Mouse (Mus musculus) ovary, adult 18-20 months (tissue): ENCODE data around the gene Cdh1.
"Not testable (repeated sequence)": the region's sequence is repeated elsewhere in the genome, so short reads cannot be mapped to it uniquely, and the experiment has no call there.

Experiments
- DNase-seq: peaks from one replicate; pipeline ENCODE4 v3.0.0; 2022; ENCODE audit warnings: low spot score, mixed read lengths

Cdh1 gene

DNA sequence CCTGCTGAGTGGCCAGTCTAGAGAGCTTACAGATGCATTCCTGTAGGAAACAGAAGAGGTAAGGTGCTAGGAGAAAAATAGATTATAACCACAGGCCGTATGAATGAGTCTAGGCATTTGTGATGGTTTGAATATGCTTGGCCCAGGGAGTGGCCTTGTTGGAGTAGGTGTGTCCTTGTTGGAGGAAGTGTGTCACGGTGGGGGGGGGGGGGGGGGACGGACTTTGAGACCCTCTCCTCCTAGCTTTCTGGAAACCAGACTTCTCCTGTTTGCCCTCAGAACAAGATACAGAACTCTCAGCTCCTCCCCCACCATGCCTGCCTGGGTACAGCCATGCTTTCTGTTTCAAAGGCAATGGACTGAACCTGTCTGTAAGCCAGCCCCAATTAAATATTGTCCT is 10.7 kb upstream of the Cdh1 start:
- DNase-seq, result no peak

- DNase-seq, result not testable (repeated sequence)
Measured at GRCm38 (mm10) chr8:106595623-106596022, 7.5 kb upstream of the Cdh1 start.

- no peak for DNase-seq
Measured at GRCm38 (mm10) chr8:106597067-106597466, 6.1 kb upstream of the Cdh1 start.

- no peak for DNase-seq
Measured at GRCm38 (mm10) chr8:106599265-106599979, 3.7 kb upstream of the Cdh1 start.

GRCm38 (mm10) chr8:106603933-106604332 is 782 bp downstream of the Cdh1 start:
- DNase-seq, result no peak

- DNase-seq, result no peak
Measured at GRCm38 (mm10) chr8:106605657-106606056, 2.5 kb downstream of the Cdh1 start.

DNA sequence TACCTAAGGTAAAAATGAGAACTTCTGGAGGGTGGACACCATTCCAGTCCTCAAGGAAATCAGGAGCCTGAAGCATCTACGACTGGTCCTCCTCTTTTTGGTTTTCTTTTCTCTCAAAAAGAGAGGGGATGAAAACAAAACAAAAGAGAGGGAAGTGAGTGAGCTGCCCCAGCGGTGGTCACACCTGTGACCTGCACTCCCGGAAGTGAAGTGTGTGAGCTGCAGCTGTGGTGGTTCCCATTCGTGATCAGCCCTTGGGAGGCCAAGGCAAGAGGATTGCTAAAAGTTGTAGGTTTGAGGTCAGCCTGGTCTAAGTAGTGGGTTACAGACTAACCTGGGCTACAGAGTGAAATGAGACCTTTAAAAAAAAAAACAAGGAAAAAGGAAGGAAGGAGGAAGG is 3.0 kb downstream of the Cdh1 start:
- DNase-seq, result no peak

DNA sequence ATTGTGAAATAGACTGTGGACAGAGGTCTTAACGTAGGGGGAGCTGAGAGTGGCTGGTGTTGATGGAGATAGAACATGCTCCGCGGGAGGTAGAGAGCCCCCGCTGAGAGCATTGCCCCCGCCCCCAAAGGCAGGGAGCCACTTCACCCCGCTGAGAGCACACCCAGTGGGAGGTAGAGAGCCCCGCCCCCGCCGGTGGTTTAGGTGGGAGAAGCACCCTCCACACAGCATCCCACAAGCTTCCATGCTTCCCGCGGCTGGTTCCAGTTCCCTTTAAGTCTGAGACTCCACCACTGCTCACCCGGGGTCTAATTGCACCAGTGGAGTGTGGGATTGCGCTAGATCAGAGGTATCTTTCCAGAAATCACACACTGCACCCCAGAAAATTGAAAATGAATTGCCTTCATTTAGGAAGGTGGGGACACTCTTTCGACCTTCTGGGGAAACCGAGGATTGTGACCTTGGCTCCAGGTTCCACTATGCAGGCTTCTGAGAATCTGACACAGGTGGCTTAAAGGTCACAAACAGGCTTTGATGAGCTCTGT is 3.5 kb downstream of the Cdh1 start:
- no peak for DNase-seq

DNA sequence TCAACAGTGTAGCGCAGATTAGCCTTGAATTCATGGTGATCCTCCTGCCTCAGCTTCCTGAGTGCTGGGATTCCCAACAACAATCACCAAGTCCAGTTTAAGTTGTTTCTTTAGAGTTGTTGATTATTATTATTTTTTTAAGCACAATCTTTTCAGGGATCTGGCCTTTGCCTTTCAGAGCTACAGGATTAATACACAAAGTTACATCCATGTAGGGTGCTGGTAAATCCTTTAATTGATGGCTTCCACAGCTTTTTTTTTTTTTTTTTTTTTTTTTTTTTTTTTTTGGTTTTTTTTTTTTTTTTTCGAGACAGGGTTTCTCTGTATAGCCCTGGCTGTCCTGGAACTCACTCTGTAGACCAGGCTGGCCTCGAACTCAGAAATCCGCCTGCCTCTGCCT is 4.6 kb downstream of the Cdh1 start:
- DNase-seq, result not testable (repeated sequence)

GRCm38 (mm10) chr8:106608425-106608824 is 5.3 kb downstream of the Cdh1 start:
- no peak for DNase-seq

- no peak for DNase-seq
Measured at GRCm38 (mm10) chr8:106609076-106609903, 6.1 kb downstream of the Cdh1 start.

DNA sequence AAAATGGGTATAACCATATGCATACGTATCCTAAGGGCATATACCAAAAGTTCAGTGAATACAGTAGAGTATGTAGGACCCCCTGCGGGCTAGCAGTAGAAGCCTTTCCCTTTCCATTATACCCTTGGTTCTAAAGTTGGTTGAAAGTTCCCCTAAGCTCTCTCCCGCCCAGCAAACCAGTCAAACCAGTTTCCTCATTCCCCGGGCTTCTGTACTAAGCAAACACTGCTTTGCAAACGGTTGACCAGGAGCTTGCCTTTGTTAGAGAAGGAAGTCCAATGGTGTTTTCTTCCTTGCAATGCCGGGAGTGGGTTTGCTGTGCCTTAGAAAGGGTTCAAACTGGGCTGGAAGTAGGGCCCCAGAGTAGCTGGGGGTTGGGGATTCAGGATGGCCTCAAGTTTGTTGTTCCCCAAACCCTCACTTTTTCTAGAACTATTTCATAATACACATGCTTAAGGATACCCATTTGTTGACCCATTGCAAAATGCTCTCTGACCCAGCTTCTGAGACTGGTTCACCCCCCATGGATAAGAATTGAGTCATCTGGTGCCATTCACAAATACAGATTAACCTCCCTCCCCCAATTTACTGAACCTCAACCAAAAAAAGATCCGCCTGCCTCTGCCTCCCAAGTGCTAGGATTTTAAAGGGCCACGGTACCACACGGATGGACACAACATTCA is 7.9 kb downstream of the Cdh1 start:
- no peak for DNase-seq

GRCm38 (mm10) chr8:106612047-106612446 is 8.9 kb downstream of the Cdh1 start:
- no peak for DNase-seq

DNA sequence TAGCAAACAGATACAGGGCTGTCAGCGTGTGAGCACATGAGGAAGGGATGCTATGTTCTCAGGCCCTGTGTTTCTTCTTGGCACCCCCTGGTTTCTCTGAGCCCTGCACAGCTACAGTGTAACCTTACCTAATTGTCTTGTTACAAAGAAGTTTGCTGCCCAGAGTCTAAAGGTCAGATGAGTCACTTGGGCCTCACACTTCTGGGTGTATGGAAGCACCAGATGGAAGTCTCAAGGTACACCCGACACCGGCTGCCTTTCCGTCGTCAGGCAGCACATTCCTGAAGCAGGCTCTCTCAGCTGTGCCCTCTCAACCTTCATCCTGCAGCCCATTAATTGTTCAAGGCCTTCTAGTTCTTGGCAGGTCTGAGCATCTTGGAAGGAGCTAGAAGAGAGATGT is 11.6 kb downstream of the Cdh1 start:
- DNase-seq, result no peak

DNA sequence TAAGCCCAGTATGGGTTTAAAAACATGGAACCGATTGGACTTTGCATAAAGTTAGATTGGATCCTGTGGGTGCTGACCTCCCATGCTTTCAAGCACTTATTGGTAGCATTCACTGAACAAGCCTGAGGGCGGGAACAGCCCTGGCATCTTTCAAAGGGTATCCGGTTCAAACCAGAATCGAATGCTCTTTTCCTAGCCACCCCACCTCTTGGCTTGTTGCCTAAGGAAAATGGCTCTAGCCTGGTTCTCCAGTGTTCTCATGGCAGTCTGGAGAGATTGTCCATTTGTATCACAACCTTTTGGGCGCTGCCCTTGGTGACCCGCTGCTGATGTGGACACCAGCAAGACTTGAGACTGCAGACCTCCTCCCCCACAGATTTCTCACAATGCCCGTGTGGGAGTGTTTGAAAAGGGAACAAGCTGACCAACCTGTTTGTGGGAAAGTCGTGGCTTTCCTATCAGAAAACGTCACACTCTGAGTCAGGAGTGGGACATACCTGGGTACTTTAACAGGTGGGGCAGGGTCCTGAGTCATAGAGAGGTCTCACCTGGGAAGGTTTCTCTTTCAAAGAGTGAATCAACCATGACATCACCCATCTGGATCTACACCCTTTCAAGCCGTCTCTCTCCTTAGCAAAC is 12.6 kb downstream of the Cdh1 start:
- DNase-seq, result no peak

DNA sequence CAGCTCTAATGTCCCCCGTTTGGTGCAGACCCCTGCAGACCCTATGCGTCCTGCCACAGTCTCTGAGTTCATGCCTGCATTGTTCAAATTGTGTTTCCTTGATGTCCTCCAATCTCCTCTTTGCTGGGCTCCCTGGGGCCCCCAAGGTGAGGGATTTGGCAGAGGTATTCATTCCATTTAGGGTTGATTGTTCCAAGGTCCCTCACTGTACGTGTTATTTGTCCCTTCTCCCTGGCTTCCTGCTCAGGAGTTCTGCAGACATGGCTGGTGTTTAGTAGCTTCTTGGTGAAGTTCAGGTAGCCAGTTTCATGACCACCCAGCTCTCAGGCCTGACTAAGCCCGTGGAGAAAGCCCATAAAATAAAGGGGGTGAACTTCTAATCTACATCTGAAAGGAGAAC is 13.5 kb downstream of the Cdh1 start:
- no peak for DNase-seq

DNA sequence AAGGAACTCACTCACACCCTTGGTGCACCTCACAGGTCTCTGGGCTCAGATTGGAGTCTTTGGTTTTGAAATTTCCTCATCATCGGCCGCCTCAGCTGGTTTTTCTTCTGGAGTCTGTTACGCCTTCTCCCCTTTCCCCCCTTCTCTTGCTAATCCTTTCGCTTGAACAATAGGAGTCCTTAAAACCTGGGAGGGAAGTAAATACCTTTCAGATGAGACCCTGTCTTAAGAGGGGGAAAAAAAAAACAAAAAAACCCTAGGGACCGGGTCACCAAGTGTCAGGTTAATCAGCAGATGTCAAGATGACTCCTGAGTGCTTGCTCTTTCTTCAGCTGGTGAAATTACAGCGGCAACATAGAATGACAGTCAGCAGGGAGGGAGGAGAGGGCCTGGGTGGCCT is 14.0 kb downstream of the Cdh1 start:
- no peak for DNase-seq

GRCm38 (mm10) chr8:106617865-106618264 is 14.7 kb downstream of the Cdh1 start:
- no peak for DNase-seq

- DNase-seq, result no peak
Measured at GRCm38 (mm10) chr8:106618324-106618723, 15.2 kb downstream of the Cdh1 start.

DNA sequence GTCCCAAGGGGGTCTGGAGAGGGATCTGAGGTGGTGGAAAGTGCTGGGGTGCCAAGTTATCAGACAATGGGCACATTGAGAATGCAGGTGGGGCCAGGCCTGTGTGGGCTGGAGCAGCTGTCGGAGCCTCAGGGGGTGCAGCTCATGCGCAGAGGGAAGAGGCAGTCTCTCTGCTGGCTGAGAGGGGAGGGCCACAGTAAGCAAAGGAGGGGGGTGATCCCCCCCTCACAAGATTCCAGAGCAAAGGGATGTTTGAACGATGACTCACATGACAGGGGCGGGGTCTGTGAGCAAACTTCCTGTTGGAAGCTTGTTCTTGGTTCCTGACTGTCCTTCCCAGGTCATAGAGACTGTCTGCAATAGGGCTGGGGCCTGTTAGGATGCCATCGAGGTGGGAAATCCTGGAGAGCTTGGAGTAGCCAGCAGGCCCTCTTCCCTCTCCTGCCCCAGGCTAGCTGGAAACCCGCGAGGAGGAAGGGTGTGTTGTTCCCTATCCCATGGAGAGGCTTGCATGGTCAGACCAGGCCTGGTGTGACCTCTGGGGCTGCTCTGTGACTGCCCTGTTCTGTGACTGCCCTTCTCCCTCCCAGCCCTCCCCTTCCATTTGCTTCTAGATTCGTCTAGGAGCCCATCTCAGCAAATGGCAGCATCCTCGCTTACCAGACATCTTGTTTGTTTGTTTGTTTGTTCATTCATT is 16.5 kb downstream of the Cdh1 start:
- DNase-seq, result peak; percentile 38

GRCm38 (mm10) chr8:106620488-106620887 is 17.3 kb downstream of the Cdh1 start:
- no peak for DNase-seq

- DNase-seq, result no peak
Measured at GRCm38 (mm10) chr8:106623016-106623415, 19.9 kb downstream of the Cdh1 start.
